Mouse (Mus musculus) olfactory bulb, adult 2 months (tissue): Measurements from ENCODE around the gene Acer2.

Experiments
- CTCF ChIP-seq: fragments of 200-500 bp; IDR thresholded peaks from 2 replicates; pipeline ENCODE4 v1.5.1; 2012; ENCODE audit warnings: low read depth, mild to moderate bottlenecking, low read length, moderate library complexity; ENCODE audit not compliant: insufficient read depth
- POLR2A ChIP-seq: fragments of 200-500 bp; IDR thresholded peaks from 2 replicates; pipeline ENCODE4 v1.6.1; 2012; ENCODE audit warnings: mild to moderate bottlenecking, low read depth, low read length, moderate library complexity; ENCODE audit not compliant: insufficient read depth

DNA sequence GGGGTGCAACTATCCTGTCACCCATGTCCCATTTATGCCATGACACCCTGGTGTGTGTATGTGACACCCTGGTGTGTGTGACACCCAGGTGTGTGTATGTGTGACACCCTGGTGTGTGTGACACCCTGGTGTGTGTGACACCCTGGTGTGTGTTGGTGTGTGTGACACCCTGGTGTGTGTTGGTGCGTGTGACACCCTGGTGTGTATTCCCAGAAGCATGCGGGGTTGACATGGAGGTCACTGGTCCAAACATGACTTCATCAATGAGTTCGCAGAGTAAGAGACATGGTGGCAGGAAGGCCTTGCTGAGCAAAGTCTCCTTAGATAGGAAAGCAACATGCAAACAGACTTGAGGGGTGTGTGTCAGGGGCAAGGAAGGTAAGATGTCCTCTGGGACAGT is 52.8 kb downstream of the Acer2 start:
- TF ChIP-seq CTCF (no peak), POLR2A (no peak)
